Mouse (Mus musculus) adrenal gland, postnatal 36 days (tissue): ENCODE results near the gene Lef1. TPM values are rescaled to one million over a fixed set of nuclear protein-coding genes. Genes with fewer than 3 reads are reported as not detected.

ENCODE experiments used
- DNase-seq, 2 experiments: peaks; one replicate each; pipeline ENCODE4 v3.0.0; 2021; ENCODE audit warnings: mixed read lengths in 1 of 2
- total RNA-seq, 2 experiments: library from RNA; stranded (reverse); gene quantifications; 2 replicates each; pipeline ENCODE4 v1.2.3; 2021

The Lef1 gene
- total RNA-seq, 2 experiments from 2014 or later = 10.5 to 14.2 TPM

DNA sequence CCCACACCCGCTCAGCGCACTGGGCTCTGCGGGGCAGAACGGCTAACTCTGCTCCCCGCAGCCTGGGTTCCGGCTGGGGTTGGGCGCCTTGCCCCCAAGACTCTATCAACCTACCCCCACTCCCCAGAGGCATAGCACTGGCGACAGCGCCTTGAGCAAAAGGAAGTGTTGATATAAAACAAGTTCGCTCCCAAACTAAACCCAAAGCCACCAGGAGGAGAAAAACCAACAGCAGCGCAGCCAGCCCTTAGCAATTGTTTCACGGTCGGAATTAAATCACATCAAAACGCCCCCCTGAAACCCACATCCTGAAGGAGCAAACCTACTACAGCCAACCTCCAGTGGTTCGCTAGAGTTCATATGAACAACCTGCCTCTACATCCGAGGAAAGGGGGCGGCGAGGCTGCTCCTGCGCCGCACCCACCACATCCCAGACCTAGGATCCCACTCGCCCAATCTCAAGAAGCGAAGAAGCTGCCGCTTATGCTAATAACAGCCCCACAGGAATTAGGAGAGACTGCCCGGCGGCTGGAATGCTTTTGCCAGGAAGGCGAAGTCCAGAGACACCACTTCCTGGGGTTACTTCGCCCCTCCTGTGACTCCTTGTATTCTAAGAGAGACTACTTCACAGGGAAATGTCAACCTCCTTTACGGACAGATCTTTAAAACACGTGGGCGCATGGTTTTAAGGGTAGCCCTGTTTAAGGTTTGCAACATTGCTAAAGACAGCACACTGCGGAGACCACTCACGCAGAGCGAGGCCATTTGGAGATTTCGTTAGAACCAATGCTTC, 2.8 kb upstream of the Lef1 start:
- no peak for DNase-seq

DNA sequence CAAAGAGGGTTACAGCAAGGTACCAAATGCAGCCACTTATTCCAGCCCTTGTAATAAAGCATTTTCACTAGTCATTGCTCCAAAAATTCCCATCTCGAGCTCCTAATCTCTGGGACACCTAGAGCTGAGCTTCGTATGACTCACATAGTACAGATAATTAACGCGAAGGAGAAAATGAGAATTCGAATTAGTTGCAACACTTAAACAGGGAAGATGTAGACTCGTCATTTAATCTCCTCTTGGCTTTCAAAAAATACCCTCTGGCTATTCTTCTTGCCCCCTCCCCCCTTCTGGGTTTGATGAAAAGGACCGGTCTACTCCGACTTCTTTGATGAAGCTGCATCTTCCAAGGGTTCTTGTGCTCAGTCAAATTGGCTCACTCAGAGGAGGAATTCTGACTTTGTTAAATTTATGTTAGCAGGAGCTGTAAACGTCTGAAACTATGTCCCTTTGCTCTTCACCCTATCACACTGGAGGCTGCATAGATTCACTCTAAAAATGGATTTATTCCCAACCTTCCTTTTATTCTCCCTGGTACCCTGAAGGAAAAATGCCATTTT, 2.1 kb upstream of the Lef1 start:
- DNase-seq = no peak

DNA sequence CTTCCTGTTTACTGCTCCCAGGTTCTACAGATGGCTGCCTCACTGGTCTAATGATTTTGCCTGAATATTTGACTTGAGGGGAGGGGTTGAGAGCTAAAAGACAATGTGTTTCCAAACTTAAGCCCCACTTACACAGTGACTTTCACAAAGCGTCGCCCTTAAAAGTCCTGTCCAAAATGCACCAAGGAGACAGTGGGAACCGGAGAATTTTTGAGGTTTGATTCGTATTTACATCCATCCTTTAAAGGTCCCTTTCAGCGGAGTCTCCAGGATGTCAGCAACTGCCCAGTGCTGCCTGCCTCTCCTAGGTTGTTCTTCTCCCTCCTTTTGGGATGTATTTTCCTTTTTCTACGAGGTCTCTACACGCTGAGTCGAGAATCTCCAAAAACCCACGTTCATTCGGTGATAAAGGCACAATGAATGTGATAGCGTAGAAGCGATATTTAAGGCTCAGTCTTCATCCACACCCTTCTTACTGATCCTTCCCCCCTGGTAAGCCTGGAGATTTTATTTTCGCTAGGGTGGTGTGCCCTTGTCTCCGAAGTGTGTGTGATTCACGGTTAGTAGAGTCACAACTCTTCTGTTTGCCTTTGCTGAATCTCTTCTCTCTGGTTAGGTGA, 1.1 kb upstream of the Lef1 start:
- DNase-seq = peak in 1 of 2 experiments; percentile 10

DNA sequence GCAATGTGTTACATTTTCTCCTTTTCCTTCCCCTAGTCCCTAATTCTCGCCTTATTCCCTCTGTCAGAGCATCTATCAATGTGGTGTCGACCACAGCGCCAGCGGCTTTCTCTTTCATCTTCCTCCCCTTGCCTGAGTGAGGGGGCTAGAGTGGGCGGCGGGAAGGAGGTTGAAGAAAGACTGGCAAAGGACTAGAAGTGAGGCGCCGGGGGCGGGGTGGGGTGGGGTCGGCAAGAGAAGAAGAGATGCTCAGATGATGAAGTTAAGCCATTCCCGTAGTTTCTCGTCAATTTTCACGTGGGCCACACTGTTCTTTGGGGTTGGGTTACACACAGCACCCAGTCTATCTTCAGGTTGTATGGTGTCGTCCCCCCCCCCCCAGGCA, 593 bp upstream of the Lef1 start:
- peak in 1 of 2 experiments; percentile 18 for DNase-seq

DNA sequence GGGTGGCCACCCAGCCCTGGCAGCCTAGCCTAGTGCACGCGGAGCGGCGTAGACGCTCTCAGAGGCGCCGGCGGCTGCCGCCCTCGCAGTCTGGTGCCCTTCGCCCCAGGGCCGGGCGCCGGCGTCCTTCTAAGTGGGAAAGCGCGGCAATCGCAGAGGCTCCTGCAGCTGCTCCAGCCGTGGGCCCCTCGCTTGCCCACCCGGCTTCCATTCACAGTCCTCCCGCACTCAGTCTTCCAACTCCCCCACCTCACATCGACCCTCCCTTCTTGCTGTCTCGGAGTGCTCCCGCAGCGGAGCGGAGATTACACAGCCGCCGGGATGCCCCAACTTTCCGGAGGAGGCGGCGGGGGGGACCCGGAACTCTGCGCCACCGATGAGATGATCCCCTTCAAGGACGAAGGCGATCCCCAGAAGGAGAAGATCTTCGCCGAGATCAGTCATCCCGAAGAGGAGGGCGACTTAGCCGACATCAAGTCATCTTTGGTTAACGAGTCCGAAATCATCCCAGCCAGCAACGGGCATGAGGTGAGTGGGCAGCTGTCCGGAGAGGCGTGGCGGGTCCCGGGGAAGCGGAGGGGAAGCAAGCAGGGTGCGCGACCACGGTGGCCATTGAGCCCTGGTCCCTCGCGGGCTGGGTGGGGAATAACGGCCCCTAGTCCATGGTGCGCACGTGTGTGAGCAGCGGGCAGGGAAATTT, 1.0 kb downstream of the Lef1 start:
- peak; percentile 65 to 76 for DNase-seq

DNA sequence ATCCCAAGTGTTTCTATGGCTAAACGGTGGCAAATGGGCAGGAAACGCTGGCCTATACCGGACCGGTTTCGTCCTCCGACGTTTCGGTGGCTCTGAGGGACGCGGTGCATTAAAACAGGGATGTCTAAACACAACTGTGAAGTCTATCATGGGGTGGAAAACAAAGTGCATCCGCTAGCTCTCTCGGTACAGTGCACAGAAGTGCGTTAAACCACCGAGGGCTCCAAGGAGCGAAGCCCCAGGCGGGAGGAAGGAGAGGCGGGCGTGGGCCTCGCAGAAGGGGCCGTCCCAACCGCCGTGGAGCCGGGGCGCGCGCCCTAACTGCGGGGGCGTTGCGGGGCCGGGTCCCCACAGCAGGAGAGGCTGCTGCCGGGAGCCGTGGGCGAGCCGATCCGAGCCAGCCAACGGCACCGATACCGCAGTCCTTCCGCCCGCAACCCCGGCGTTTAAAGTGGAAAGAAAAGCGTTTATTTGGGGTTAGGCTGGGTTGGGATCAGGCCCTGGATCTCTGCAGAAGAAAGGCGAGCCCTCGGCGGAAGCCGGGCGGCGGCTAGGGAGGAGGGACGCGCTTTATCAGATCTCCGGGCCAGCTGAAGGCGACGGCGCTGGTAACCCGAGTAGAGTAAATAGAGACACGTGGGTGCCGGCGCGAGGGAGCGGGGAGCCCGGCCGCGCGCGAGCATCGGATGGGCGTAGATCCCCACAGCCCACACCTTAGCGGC, 1.7 kb downstream of the Lef1 start:
- peak; percentile 77 to 81 for DNase-seq

DNA sequence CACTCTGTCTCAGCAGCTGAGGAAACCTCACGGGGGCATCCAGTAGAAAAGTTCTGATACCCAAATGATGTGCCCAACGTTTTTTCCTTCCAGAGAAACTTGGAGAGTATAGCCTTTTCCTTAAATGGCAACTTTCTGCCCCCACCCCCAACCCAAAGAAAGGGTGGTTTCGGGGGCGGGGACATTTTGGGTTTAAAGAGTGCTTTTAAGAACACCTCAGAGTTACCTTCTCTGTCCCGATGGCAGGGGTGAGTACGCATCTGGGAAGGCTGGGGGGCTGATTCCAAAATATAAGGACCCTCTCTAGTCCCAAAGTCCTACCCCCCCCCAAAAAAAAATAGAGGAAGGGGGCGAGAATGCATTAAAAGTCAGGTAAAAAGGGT, 2.3 kb downstream of the Lef1 start:
- DNase-seq = no peak

DNA sequence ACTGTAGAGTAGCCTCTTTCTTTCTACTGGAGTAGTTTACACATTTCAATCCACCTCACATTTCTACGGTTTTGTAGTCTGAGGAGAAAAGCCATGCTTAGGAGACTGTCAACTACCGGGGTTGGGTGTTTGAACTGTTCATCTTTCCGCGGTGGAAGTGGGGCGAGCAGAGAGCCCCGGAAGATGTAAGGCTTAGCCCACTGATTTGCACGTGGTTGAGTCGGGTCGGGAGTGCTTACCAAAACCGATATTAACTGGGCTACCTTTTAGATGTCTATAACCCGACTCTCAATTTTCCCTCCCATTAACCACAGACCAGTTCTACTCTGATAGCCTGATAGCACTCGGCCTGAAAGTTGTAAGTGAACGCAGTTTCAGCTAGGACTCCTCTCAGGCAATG, 2.8 kb downstream of the Lef1 start:
- DNase-seq = peak in 1 of 2 experiments; percentile 10

DNA sequence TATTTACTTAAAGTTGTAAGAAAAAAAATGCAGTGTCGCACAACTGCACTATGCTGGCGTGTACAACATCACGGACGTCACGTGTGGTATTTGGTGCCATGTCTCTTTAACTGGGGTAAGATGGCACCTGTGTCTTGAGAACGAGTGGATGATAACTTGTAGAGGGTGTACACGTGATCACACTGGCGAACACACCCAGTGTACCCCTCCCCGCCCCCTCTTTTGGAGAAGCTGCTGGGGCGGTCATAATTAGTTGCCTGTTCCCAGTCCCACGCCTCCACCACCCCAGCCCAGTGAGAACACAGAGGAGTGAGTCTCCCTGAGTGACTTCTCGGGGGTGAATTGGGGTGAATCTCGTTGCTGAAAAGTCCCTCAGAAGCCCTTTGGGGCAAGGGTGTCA, 5.8 kb downstream of the Lef1 start:
- no peak for DNase-seq

DNA sequence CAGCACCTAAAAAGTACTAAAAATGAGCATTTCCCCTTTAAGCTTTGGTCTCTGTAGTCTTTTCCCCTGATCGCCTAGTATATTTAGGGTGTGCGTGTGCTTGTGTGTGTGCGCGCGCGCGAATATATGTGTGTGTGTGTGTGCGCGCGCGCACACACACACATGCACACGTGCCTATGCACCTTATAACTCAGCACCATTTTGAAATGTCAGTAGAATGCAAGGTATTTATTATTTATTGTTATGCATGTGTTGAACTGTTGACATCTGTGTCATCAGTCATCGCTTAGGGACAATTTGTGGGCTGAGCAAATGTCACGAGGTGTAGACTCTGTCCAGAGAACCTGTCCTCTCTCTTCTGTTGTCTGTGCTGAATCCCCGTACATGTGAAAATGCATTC, 7.1 kb downstream of the Lef1 start:
- DNase-seq = no peak

DNA sequence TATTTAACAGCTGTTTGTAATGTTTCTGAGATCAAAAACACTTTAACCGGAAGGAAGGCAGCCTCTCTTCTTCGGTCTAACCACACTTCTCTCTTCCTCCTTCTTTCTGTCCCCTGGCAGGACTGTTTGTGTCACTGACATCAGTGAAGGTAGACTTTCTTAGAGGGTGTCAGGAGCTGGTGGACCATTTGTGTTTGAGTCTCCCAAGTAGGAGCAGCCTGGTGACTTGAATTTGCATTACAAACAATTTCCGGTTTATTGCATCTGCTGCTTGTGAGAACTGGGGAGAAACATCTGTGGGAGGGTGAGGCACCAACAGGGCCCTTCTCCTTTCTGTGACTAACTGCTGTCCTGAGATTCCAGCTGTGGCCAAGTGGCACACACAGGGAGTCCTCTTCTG, 7.6 kb downstream of the Lef1 start:
- DNase-seq = no peak

DNA sequence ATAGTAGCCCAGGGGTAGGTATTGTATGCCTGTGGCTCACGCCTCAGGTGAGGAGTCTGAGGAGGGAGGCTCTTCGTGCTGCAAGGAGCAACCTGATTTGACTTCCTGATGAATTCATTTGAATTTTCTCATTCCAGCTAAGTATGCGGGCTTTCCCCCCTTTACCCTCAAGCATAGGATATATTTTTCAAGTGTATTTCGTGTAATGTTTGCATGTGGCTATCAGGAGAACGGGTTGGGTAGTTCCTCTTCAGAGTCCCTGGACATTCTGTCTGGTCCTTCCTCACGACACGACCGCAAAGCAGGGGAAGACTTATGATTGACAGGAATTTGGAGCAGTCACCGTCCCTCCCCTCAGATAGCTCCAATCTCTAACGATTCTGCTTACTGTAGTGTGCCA, 9.2 kb downstream of the Lef1 start:
- no peak for DNase-seq

DNA sequence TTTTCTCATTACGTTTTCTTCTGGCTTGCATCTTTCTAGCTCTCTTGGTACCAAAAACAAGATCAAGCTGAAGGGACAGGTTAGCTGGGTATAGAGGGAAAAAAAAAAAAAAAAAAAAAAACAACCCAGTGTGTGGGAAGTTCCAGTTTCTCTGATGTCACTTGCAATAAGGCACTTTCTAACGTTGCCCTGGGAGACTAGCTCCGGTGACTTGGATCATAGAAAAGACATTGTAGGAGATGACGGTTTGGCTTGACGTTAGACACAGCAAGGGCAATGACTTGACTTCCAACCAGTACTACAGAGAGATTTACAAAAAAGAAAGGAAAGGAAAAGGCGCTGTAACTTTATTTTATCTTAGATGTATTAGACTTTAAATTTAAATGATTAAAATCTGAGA, 13.2 kb downstream of the Lef1 start:
- DNase-seq = no peak

DNA sequence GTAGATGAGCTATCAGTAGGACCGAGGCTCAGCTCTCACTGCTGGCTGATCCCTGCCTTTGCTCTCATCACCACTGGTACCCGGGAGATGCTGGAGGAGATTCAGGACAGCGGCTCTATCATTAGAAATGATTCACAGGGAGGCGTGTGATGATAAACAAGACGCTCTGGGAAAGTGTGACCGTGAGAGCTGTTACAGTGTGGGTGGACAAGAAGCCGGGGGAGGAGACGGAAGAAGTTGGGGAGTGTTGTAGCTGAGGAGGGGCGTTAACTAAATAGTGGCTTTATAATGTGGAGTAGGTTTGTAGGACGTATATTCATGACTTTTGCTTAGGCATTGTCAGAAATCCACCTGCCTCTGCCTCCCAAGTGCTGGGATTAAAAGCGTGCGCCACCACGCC, 15.6 kb downstream of the Lef1 start:
- DNase-seq = no peak

DNA sequence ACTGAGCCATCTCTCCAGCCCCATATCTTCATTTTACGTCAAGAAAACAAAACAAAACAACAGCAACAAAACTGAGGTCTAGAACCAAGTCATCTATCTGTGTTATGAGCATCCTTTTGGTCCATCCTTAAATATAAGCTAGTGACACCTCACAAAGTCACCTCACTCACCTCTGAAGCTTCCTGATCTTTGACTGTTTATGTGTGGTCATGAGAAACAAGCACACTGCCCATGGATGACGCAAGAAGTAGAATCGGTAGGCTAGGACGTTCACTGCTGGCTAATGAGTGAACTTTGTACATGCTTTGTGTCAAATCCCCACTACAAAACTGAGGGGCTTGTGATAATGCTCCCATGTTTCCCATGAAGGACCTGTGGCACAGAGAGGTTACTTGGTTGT, 16.2 kb downstream of the Lef1 start:
- no peak for DNase-seq

DNA sequence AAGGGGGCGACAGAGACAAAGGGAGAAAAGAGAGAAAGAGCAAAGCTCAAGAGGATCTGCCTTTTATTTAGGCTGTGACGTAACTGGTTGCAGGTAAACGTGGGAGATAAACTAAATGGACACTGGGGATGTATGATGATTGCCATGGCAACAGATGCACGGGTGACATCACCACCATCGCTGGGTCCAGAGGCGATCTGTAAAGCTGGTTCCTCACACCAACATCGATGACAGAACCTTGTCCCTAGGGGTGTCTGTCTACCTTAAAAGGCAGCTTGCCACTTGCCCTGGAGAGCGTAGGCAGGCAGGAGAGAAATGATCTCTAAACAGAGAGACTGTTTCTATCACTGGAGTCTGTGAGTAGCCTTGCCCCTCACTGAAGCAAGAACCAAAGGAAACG, 23.7 kb downstream of the Lef1 start:
- no peak for DNase-seq

DNA sequence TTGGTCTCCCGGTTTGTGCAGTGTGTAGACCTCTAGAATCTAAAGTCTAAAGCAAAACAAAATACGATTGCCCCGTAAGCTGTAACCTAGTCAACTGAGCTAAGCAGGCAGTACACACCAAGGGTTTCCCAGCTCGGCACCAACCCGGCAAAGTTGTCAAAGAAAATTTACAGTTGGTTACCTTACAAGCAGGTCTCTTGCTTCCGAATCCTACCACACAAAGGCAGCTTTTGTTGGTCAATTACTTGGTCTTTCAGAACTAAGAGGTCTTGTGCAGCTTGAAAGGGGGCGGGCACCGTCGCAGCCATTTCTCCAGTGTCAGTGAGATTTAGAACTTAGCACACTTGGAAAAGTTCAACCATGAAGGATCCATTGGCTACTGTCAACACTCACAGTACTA, 25.2 kb downstream of the Lef1 start:
- no peak for DNase-seq

DNA sequence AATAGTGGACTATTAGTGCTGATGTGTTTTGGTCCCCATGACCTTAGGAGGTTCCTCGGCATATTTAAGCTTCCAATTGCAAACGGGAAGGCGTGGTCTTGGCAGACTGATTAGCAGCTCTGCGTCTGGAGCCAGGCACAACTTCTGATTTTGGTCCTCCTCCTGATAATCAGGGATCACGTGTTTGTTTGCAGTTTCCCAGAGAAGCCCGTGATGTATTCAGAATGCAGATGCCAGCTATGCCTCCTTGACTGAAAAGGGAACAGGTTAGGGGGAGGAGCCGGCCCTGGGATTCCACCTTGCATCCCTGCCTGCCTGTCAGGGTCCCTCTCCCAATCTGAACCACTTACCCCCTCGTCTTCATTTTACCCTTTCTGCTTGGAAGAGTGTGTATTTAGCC, 26.2 kb downstream of the Lef1 start:
- peak; percentile 16 to 42 for DNase-seq

DNA sequence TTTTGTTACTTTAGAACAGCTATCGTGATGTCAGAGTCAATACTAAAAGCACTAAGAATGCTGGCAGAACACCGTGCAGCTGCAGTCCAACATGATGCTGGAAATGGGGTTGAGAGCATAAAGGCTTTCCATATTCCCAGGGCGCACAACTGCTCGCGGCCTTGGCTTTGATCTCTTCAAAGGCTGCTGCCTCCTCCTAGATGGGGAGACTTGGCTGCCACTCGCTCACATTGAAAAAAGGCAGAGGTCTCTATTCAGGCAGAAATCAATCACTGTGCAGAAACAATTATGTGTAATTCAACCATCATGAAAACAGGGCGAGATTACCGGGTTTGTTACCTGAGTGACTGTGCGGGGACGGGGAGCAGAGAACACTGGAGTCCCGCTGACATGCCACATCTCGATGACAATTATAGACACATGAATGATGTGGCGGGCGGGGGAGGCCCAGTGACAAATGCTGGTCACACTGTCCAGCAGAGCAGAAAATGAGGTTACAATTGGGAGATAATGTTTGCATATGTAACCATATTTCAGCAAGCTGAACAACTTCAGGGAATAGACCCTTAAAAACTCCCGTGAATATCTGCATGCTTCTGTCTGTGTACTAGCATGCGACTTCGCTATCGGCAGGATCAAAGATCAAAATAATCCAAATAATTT, 27.0 kb downstream of the Lef1 start:
- DNase-seq = peak; percentile 59 to 61

DNA sequence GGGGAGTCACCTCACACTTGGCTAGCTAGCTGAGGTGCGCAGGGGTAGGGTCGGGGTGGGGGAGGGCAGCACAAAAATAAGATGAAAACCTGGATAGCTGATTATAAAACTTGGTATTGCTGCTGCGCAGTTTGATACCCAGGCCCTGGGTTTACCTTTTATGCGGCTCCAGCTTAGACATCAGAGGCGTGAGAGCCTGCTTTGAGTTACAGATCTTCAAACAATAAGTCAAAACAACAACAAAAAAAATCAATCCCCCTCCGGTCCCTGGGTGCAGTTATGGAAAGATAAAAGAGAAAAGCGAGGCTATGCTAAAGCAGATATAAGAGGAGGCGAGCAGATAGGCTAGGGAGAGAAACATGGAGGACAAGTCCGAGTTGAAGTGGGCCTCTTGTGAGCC, 28.0 kb downstream of the Lef1 start:
- DNase-seq = no peak

DNA sequence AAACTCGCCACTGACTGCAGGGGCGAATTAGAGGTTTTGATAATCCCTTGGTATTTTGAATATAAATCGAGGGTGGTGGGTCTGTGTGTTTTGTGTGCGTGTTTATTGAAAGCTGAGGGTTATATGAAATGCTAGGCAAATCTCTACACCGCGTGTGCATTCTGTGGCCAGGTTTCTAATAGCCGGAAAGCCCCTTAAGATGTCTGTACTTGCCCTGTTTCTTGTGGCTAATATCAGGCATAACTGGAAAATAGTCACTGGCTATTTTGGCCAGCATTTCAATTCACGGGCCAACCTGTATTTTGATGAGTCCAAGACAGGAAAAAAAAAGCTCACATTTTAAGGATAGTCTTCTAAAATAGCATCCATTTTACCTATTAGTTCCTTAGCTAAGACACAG, 28.5 kb downstream of the Lef1 start:
- no peak for DNase-seq
